Mouse (Mus musculus) heart, postnatal 0 days (tissue): ENCODE measurements at regions not wholly inside any gene's neighbourhood (a gene's known extent, or its start where the extent isn't known, plus 50 kb on each side); places are given as distances from the start of the nearest gene placed in this dataset.
A peak's percentile ranks its signal among the peaks of the same experiment; 100 is the strongest.

Source experiments
- CTCF ChIP-seq: IDR thresholded peaks from 2 replicates; pipeline ENCODE4 v1.5.1; 2016; ENCODE audit warnings: antibody characterized with exemption, control low read depth, low read depth
- EP300 ChIP-seq: IDR thresholded peaks from 2 replicates; pipeline ENCODE4 v1.6.1; 2016; ENCODE audit warnings: antibody characterized with exemption, low read depth

GRCm38 (mm10) chr1:88756658-88757057, 54.6 kb upstream of the Arl4c start:
- TF ChIP-seq CTCF (peak; percentile 60), EP300 (no peak)
